Mouse (Mus musculus): ENCODE results near the gene Scube1.

DNA sequence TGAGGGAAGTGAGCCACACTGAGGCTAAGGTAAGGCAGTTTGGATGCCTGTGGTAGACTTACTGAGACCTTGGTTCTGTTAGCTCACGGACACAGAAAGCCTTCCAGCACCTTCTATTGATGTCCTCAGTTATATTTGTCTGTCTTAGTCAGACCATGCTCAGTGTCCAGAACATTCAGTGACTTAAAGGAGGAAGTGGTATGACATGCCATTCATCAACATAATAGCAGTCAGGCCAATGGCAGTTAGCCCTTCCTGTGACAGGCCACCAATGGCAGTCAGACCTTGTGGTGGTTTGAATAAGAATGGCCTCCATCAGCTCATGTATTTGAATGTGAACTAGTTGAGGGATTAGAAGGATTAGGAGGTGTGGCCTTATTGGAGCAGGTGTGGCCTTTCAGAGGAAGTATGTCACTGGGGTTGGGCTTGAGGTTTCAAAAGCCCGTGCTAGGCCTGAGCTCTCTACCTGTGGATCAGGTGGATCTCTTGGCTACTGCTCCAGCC lies 98.6 kb downstream of the Scube1 start:
- no peak for TF ChIP-seq POLR2A (IDR thresholded peaks at IDR 0.05; ENCODE audit: insufficient read depth, low read depth, low read length)
- TF ChIP-seq CTCF (IDR thresholded peaks at IDR 0.05) = no peak
- TF ChIP-seq EP300 (IDR thresholded peaks at IDR 0.05; ENCODE audit: insufficient read depth, low read depth, low read length) = no peak
